Mouse (Mus musculus) common myeloid progenitor, adult 5-6 weeks (primary cell): ENCODE measurements around the gene Gtsf1. TPM values are rescaled to one million over a fixed set of nuclear protein-coding genes. Genes with fewer than 3 reads are reported as not detected.

ENCODE experiments used
- ATAC-seq: replicated peaks from 2 replicates; pipeline ENCODE4 v1.8.0; 2016; ENCODE audit warnings: low read depth, mild to moderate bottlenecking, moderate TSS enrichment, inconsistent platforms; ENCODE audit not compliant: poor library complexity, severe bottlenecking
- total RNA-seq: library from RNA; stranded (forward); fragments of 200-1000, 187-1606 nt; gene quantifications from 2 replicates; pipeline ENCODE4 v1.2.3, GENCODE M21; 2017

Gtsf1 gene
- total RNA-seq, 1 experiment from 2014 or later, result not detected

GRCm38 (mm10) chr15:103378665-103379356, 51.5 kb downstream of the Gtsf1 start:
- no peak for ATAC-seq

- 0 out of 2 replicates have a peak, but pooled peaks have one; percentile 29 for ATAC-seq
Observed at GRCm38 (mm10) chr15:103377752-103378664, 52.3 kb downstream of the Gtsf1 start.

- no peak for ATAC-seq
Observed at GRCm38 (mm10) chr15:103376837-103377269, 53.4 kb downstream of the Gtsf1 start.

GRCm38 (mm10) chr15:103375112-103375800, 55.0 kb downstream of the Gtsf1 start:
- no peak for ATAC-seq

GRCm38 (mm10) chr15:103372461-103372860, 57.8 kb downstream of the Gtsf1 start:
- no peak for ATAC-seq

GRCm38 (mm10) chr15:103371741-103372140, 58.5 kb downstream of the Gtsf1 start:
- ATAC-seq, result no peak

- ATAC-seq, result no peak
Observed at GRCm38 (mm10) chr15:103371208-103371607, 59.1 kb downstream of the Gtsf1 start.

- ATAC-seq, result peak; percentile 81
Observed at GRCm38 (mm10) chr15:103370462-103370861, 59.8 kb downstream of the Gtsf1 start.

GRCm38 (mm10) chr15:103369123-103369522, 61.1 kb downstream of the Gtsf1 start:
- ATAC-seq, result no peak

GRCm38 (mm10) chr15:103368179-103368940, 61.9 kb downstream of the Gtsf1 start:
- no peak for ATAC-seq

GRCm38 (mm10) chr15:103366376-103367149, 63.7 kb downstream of the Gtsf1 start, which contains the start of gene Itga5:
Gene Itga5 (minus strand): TSS chr15:103366763.
- ATAC-seq, result peak; percentile 10; the same call in 1 of the 2 replicates

GRCm38 (mm10) chr15:103365471-103366375, 64.5 kb downstream of the Gtsf1 start:
- ATAC-seq, result peak; percentile 27

- no peak for ATAC-seq
Observed at GRCm38 (mm10) chr15:103364761-103365160, 65.5 kb downstream of the Gtsf1 start.

- ATAC-seq, result no peak
Observed at GRCm38 (mm10) chr15:103363809-103364208, 66.5 kb downstream of the Gtsf1 start.

GRCm38 (mm10) chr15:103362950-103363349, 67.3 kb downstream of the Gtsf1 start:
- ATAC-seq, result no peak

GRCm38 (mm10) chr15:103362333-103362732, 67.9 kb downstream of the Gtsf1 start:
- ATAC-seq, result peak; percentile 45

GRCm38 (mm10) chr15:103361269-103361668, 69.0 kb downstream of the Gtsf1 start:
- ATAC-seq, result peak; percentile 20
